Mouse (Mus musculus) myocyte (in vitro differentiated cells): Measurements from ENCODE around the gene Vav2.

ENCODE experiments used
- E2F4 ChIP-seq: IDR thresholded peaks from one replicate; pipeline ENCODE4 v1.6.1; 2011; ENCODE audit warnings: mild to moderate bottlenecking, control low read depth, moderate library complexity; ENCODE audit not compliant: insufficient read depth
- MYOG ChIP-seq, 3 experiments: IDR thresholded peaks; one replicate each; pipeline ENCODE4 v1.6.1; 2011; ENCODE audit warnings: control low read depth in 2 of 3, low read depth in 2 of 3, mild to moderate bottlenecking in 2 of 3; ENCODE audit not compliant: insufficient read length in 2 of 3, control insufficient read depth in 1 of 3, insufficient read depth in 1 of 3
- POLR2A ChIP-seq: IDR thresholded peaks from one replicate; pipeline ENCODE4 v1.6.1; 2011; ENCODE audit warnings: low read depth, mild to moderate bottlenecking, control low read depth, moderate library complexity; ENCODE audit not compliant: insufficient read length

DNA sequence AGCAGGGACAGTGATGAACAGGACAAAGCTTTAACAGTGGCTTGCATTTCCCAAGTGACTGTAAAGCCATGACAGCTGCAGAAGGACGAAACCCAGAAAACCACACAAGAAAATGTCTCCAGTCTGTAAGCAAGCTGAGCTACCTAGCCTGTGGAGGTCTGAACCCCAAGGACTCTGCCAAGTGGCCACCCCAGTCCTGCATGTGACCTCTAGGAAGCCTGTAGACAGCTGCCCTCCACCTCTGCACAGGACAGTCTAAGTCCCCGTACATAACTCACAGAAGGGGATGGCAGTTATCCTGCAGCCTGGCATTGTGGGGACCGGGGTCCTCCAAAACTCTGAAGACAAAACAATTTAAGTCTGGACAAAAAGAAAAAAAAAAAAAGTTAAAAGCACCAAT is 19.1 kb upstream of the Vav2 start:
- TF ChIP-seq POLR2A (no peak), MYOG (IDR thresholded peaks at IDR 0.05; ENCODE audit: control insufficient read depth in 1 of 3, insufficient read depth in 1 of 3, insufficient read length in 2 of 3, low read depth in 2 of 3) (peak in 1 of 3 experiments; percentile 68), E2F4 (no peak)
